Mouse (Mus musculus) c-Kit-positive CD71-positive TER-119-negative erythroid progenitor cells, embryonic 14.5 days (primary cell): ENCODE measurements around the gene Rbm20.

ENCODE experiments used
- DNase-seq: peaks from one replicate; pipeline ENCODE4 v3.0.0-alpha.2; 2013; ENCODE audit warnings: low read depth

Rbm20 gene

GRCm38 (mm10) chr19:53717364-53717763 is 40.3 kb downstream of the Rbm20 start:
- no peak for DNase-seq

DNA sequence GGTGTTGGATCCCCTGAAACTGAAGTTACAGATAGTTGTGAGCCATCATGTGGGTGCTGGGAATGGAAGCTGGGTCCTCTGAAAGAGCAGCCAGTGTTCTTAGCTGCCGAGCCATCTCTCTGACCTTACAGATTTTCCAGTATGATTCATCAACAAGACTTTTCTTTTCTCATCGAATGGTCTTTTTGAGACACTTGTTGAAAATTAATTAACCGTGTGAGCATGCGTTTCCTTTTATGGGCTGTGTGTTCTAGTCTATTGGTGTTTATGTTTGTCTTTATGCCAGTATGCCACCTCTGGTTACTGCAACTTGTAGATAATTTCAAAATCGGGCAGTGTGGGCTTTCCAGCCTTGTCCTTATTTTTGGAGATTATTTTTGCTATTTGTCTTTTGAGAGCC is 45.1 kb downstream of the Rbm20 start:
- DNase-seq, result no peak

DNA sequence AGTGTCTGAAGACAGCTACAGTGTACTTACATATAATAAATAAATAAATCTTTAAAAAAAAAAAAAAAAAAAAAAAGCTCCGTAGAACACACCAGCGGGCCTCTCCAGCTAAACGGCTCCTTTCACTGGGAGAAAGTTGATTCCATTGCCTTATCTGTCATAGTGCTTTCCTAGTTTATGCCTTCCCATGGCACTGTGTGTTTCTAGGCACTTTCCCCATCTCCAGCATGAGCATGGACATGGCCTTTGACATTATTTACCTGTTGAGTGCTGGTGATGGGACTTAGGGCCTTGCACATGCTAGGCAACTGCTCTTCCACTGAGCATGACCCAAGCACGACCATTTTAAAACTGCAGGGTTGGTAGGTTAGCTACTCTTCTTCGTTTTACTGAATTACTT is 46.9 kb downstream of the Rbm20 start:
- DNase-seq, result no peak

DNA sequence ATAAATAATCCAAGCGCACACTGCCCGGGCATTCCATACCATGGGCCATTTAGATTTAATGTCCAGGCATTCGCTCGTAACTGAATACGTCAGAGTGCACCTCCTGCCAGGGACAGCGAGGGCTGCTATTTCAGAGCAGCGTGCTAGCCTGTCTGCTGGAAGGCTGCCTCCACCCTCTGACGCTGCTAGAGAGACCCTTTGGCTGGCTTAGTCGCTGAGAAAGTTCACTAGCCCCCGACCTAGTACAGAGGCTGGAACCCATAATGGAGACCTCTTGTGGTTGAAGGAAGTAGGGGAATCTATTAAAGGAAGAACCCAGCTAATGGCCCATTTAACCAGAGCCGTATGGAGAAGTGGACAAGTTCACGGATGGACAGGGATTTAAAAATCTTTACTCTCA is 49.2 kb downstream of the Rbm20 start:
- DNase-seq, result no peak

DNA sequence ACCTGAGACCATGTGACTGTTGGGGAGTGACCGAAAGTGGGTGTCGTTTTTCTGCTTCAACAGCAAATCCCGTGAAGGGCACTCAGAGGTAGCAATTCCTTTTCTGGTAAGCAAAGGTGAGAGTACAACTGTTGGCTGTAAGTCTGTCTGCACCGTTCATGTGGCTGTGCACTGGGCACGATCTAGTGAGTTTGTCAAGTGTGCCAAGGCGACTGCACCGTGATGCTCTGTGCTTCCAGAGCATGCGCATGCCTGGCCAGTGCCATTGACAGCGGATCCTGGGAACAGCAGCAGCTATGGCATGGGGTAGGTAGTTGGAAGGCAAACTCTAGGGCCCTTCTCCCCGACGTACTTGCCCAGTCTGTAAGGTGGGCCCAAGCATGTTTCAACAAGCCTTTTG is 49.6 kb downstream of the Rbm20 start:
- no peak for DNase-seq

DNA sequence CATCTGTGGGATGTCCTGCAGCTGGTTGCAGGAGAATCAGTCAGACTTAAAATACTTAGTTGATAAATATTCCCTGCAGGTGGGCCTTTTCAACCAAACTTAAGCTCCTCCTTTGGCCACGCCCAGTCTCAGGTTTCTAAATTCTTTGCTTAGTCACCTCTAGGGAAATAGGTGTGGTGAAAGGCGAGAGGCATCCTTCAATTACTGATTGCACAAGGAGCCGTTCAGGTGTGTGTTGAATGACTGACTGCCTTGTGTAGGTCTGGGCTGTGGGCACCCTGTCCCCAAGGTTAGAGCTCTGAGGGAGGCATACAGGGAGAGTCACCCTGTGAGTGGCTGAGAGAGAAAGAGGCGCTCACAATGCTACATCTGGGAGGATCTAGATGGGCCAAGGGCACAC is 50.2 kb downstream of the Rbm20 start:
- DNase-seq, result no peak

DNA sequence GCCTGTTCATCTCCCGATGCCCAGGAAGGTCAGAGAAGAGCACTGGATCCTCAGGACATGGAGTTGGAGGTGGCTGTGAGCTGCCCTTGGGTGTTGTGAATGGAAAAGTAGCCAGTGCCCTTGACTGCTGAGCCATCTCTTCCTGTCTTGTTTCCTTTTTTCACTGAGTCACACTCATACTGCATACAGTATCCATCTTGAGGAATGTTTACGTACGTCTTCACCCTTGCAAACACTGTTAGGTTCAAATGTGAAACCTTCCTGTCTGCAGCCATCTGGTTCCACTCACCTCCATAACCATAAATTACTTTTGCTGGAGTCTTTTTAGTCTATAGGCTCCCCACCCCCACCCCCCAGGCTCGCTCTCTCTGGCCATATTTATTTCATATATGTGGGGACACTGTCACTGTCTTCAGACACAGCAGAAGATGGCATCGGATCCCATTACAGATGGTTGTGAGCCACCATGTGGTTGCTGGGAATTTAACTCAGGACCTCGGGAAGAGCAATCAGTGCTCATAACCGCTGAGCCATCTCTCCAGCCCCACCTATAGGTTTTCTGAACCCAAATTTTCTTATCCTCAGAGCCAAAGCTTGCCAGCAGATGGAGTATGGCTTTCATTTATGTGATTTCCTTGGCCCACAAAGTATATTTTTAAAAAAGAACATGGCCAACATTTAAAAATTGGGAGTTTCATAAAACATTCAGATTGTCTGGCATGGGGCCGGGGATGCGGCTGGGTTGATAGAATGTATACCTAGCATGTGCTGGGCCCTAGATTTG is 51.0 kb downstream of the Rbm20 start:
- DNase-seq, result no peak

GRCm38 (mm10) chr19:53729919-53730318 is 52.8 kb downstream of the Rbm20 start:
- no peak for DNase-seq

- DNase-seq, result no peak
Observed at GRCm38 (mm10) chr19:53731761-53732201, 54.7 kb downstream of the Rbm20 start.

GRCm38 (mm10) chr19:53734845-53735244 is 57.7 kb downstream of the Rbm20 start:
- DNase-seq, result peak; percentile 11

DNA sequence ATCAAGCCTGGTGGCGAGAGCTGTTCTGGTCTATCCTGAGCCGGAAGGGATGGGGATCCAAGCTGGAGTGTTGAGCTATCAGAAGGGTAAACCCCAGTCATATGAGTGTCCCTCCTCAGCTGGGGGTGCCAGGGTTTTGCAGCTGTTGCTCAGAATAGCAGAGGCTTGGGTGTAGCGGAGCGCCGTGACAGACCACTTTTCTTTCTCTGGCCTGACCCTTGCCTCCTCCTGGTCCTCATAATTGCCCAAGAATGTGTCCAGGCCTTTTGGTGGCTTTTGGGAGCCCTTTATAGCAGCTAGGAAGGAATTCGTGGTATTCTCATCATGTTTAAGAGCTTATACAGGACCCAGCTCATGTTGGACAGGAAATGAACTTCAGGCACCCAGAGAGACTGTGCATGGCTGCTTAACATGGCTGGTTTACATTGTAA is 61.6 kb downstream of the Rbm20 start:
- DNase-seq, result no peak

DNA sequence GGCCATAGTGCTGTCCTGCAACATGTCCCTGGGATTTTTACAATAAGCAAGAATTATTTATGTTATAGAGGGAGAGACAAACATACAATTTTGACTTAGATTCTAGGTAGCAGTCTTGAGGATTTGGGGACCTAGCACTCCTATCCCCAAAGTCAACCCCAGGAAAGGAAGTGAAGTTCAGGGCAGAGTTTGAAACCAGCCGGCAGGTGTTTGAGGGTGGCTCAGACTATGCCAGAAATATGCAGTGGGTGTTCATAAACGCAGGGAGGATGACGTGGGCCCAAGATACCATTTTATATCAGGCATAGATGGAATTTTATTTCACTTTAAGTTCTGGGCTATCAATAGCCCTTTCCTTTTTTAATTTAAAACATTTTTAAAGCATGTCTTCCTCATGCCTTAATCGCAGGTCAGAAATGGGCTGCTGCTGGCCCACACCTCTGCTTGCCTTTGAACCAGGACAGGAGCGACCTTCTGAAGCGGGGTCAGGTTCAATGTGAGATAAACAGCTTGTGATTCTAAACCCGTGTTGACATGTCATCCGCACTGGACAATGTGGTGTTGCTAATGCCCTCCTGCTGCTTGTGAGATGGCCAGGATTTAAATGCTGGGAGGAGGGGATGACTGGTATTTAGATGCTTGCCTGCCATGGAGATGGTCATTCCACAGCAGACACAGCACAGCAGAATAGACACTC is 62.6 kb downstream of the Rbm20 start:
- DNase-seq, result no peak

DNA sequence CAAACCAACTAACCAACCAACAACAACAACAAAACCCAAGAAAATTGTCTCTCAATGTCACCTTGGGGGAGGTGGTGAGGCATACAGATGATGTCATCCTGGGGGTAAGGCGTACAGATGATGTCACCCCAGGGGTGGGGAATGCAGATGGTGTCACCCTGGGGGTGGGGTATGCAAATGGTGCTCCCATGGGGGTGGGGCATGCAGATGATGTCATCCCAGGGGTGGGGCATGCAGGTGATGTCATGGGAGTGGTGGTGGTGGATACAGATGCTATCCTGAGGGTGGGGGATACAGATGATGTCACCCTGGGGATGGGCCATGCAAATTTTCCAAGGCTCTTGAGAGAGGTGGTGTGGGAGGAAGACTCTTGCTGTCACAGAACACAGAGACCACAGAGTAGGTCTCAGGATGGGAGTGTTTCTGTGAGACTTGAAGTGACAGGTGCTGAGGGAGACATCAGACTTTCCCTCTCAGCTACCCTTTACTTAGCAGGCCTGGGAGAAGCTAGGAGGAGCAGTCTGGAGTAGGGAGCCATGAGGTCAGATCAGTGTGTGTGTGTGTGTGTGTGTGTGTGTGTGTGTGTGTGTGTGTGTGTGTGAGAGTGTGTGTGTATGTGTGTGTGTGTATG is 63.8 kb downstream of the Rbm20 start:
- peak; percentile 11 for DNase-seq

DNA sequence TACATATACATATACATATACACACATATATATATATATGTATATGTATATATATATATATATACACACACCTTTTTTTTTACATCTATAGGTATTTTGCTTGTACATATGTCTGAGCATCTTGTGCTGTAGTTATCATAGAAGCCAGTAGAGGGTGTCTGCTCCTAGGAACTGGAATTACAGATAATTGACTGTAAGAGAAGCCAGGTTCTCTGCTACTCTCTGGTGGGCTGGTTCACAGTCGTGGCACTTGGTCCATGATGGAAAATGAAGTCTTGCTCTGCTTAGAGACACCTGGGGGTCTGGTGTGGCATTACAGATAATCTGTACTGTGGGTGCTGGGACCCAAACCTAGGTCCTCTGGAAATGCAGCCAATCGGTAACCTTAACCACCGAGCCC is 64.8 kb downstream of the Rbm20 start:
- DNase-seq, result peak; percentile 43

DNA sequence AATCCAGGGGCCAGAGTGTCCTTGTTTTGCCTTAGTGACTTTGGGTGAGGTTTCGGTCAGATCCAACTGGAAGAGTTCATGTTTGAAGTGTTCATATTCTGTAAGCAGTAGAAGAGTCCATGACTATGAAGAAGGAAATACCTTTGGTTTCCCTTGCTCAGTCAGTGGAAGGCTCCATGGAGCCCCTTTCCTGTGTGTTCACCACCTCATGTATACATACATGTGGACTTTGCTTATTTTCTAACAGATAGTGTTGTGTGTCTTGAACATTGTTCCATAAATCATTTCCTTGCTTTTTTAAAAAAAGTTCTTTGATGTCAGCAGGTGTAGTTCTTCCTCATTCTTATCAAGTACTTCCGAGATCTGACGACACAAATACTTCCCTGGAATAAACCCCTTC is 68.2 kb downstream of the Rbm20 start:
- no peak for DNase-seq

GRCm38 (mm10) chr19:53746116-53746515 is 69.0 kb downstream of the Rbm20 start:
- no peak for DNase-seq

- DNase-seq, result no peak
Observed at GRCm38 (mm10) chr19:53748236-53748775, 71.2 kb downstream of the Rbm20 start.

DNA sequence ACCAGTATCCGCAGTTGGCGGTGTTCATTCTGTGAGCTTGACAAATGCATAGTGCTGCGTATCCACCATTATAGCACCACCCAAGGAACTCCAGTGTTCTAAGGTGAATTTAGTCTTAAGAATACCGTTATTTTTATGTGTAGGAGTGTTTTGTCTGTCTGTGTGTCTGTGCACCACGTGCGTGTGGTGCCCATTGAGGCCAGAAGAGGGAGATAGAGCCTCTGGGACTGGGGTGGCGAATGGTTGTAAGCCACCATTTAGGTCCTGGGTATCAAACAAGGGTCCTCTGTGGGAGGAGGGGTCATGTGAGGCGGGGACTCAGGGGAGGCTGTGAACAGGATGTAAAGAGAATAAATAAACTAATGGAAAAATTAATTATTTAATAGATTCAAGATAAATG is 72.2 kb downstream of the Rbm20 start:
- no peak for DNase-seq

DNA sequence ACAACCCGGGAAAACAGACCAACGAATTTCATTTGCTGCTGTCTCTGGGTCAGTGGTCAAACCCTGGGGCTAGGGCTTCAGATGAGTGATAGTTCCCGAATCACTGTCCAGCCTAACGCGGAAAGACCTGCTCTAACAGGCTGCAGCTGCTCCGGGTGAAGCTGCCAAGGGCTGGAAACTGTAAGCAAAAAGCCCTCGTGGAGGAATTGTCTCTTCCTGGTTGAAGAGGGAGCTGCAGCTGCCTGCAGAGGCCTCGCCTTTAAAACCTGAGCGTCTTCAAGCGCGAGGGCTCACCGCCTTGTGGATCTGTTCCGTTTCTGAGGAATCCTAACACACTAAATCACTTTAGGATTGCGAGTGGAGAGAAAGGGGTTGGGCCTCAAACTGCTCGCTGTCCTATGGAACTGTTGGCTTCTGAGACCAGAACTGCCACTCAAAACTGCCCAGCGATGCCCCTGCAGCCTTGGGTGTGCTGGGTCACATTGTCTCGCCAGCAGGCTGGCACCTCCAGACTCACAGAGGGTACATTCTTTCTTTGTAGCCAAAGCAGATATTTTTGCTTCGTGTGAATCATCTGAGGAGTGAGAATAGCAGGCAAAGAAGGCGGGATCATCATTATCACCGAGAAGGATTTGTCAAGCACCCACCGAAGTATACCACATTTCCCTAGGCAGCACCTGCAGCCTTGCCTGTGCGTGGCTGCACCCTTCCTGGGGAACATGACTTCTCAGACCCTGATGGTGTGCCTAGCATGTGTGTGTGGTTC is 74.5 kb downstream of the Rbm20 start:
- DNase-seq, result no peak

- DNase-seq, result no peak
Observed at GRCm38 (mm10) chr19:53752993-53753392, 75.9 kb downstream of the Rbm20 start.

GRCm38 (mm10) chr19:53754421-53754830 is 77.3 kb downstream of the Rbm20 start:
- no peak for DNase-seq

DNA sequence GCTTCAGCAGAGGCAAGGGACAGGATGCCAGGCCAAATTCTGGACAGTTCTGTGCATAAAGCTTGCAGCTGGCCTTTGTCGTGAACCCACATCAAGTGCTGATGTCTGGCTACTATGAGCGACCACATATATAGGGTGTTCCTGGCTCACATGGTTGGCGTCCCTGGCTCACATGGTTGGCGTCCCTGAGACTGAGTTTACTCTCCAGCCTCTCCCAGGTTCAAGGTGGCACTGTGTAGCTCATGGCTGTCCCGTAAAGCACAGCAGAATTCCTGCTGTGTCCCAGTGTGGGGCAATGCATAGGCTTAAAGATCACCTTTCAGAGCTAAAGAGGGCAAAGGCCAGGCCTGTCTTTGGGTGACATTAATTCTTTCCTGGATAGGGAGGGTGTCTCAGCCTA is 78.2 kb downstream of the Rbm20 start:
- no peak for DNase-seq
